Mouse (Mus musculus) bone marrow macrophage, adult 2 months (primary cell): ENCODE measurements at regions not wholly inside any gene's neighbourhood (a gene's known extent, or its start where the extent isn't known, plus 50 kb on each side); places are given as distances from the start of the nearest gene placed in this dataset.

Experiments used
- CTCF ChIP-seq: IDR thresholded peaks from 2 replicates; pipeline ENCODE4 v1.5.1; 2012; ENCODE audit warnings: low read depth, mild to moderate bottlenecking, low read length, moderate library complexity
- POLR2A ChIP-seq: IDR thresholded peaks from 2 replicates; pipeline ENCODE4 v1.6.1; 2012; ENCODE audit warnings: mild to moderate bottlenecking, low read depth, low read length, borderline replicate concordance

DNA sequence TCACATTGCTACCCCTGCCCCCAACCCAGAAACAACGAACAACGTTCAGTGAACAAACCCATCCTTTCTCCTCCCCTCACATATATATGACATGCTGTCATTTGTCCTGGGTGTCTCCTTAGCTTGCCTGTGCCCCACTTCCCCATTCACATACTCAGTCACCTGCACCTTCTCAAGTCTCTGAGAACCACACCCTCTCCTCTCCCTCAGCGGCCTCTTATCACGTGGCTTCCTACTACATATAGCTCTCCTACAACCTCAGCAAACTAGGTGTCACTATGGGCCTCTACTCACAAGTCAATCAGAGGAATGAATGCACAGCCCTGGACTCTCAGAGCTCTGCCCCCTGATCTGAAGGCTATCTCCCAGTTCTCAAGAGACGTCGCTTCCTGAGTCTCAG is 459.2 kb upstream of the Cdh11 start:
- no peak for TF ChIP-seq CTCF
- no peak for TF ChIP-seq POLR2A
